Mouse (Mus musculus): ENCODE data around the gene Tnfrsf8. TPM values are rescaled to one million over a fixed set of nuclear protein-coding genes. Genes with fewer than 3 reads are reported as not detected.
"Not testable (repeated sequence)": the region's sequence is repeated elsewhere in the genome, so short reads cannot be mapped to it uniquely, and the experiment has no call there.

Gene Tnfrsf8
- polyA plus RNA-seq, 1 experiment from 2014 or later, result not detected

DNA sequence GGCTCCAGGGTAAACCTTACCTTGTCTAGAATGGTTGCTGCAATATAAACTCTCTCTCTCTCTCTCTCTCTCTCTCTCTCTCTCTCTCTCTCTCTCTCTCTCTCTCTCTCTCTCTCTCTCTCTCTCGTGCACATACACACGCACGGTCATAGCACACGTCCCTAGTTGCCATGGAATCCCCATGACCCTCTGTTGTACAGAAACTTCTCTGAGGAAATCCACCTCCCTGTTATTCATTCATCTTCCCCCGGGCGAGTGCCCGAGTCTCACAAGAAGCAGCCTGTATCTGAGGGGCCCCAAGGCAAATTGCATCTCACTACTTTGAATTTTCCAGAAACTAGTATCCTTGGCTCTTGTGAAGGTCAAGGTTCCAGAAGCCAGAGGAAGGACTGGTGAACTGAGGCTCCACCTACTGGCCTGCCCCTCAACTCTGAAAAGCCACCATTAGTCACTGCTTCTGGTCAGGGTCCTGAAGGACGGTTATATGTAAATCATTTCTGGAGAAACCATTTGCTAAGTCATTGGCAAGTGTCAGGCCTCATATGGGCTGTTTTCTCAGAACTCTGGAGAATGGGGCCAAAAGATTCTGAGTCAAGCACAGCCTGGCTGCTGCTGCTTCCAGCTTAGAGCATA lies 8.1 kb upstream of the Tnfrsf8 start:
- Histone ChIP-seq H3K9ac (no peak overlapping the region), H3K4me3 (no peak overlapping the region), H3K4me2 (no peak overlapping the region), H3K4me1 (replicated peaks) (no peaks in the 10 kb centered on the region), H3K27ac (replicated peaks) (no peak overlapping the region), H3K9me3 (no peaks in the 10 kb centered on the region), H3K27me3 (no peaks in the 10 kb centered on the region), H3K36me3 (no peaks in the 10 kb centered on the region)
- ATAC-seq (ENCODE audit: low read depth), result no peak
- 82% methylated on average over 7 of the region's 8 CpGs for WGBS

GRCm38 (mm10) chr4:145322211-145322610 lies 7.2 kb upstream of the Tnfrsf8 start:
- Histone ChIP-seq H3K36me3 (no peaks in the 10 kb centered on the region), H3K27ac (replicated peaks) (no peak overlapping the region), H3K4me2 (no peak overlapping the region), H3K9ac (no peak overlapping the region), H3K9me3 (no peaks in the 10 kb centered on the region), H3K4me3 (no peak overlapping the region), H3K27me3 (no peaks in the 10 kb centered on the region), H3K4me1 (replicated peaks) (no peaks in the 10 kb centered on the region)
- WGBS, result 92% methylated on average over 5 of the region's 5 CpGs
- ATAC-seq (ENCODE audit: low read depth), result no peak

- no peak overlapping the region for H3K9ac ChIP-seq
- H3K27ac ChIP-seq (replicated peaks), result no peak overlapping the region
- H3K4me1 ChIP-seq (replicated peaks), result no peaks in the 10 kb centered on the region
- no peak overlapping the region for H3K4me2 ChIP-seq
- no peak for ATAC-seq (ENCODE audit: low read depth)
- H3K9me3 ChIP-seq, result no peaks in the 10 kb centered on the region
- H3K27me3 ChIP-seq, result no peaks in the 10 kb centered on the region
- H3K4me3 ChIP-seq, result no peak overlapping the region
- 85% methylated on average over 4 of the region's 4 CpGs for WGBS
- no peaks in the 10 kb centered on the region for H3K36me3 ChIP-seq
These were observed 5.7 kb upstream of the Tnfrsf8 start for GRCm38 (mm10) chr4:145320624-145321023.

DNA sequence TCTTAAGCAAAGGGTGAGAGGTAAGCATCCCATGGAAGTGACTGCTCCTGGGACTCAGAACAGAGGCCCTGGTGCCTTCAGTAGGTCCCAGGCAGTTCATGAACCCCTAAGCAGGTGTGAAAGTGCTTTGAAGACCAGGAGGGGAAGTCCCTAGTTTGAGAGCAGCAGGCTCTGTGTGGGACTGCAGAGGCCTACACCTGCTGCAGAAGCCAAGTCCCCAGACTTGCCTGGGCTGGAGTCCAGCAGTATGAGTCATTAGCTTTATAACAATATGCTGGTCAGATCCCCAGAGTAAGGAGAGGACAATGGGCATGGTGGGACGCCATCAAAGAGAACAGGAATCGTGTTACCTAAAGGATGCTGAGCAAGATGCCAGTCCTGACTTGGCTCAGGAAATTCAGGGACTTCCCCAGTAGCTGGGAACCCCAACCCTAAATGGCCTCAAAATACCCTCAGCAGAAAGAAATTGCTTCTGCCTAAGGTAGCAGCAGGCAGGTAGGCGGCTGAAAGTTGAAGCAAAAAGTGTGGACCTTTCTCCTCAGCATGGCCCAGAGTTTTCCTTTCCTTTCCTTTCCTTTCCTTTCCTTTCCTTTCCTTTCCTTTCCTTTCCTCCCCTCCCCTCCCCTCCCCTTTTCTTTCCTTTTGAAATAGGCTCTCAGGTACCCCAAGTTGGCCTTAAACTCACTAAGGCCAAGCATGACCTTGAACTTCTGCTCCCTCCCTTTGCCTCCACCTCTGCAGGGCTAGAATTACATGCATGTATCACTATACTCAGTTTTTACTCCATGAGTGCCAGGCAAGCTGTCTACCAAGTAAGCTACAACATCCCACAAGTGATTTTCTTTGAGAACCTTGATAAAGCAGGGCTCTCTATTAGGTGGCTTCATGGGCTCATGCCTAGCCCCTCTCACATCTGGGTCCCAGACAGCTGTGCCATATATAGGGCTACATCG lies 4.6 kb upstream of the Tnfrsf8 start:
- Histone ChIP-seq H3K4me3 (no peak overlapping the region), H3K4me1 (replicated peaks) (no peaks in the 10 kb centered on the region), H3K9me3 (no peaks in the 10 kb centered on the region), H3K36me3 (no peaks in the 10 kb centered on the region), H3K4me2 (no peak overlapping the region), H3K27ac (replicated peaks) (no peak overlapping the region), H3K9ac (no peak overlapping the region), H3K27me3 (peaks cover 9% of the 10 kb centered on the region)
- ATAC-seq (ENCODE audit: low read depth), result no peak
- WGBS, result 82% methylated on average over 4 of the region's 4 CpGs

DNA sequence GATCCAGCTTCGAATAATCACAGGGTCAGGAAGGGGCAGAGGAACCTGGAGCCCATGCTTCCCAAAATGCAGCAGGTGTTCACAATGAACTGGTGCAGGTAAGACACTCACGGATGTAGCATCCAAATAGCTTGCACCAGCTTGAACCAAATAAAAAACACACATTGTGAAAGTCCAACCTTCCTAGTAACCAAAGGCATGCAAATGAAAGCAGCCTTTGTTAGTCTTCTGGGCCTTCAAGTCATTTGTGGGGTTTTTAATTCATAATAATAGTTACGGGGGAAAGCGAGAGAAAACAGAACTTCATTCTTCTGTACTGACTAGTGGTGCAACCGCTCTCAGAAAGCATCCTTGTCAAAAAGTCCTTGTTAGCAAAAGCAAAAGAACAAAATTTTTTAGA lies 1.7 kb upstream of the Tnfrsf8 start:
- 73% methylated on average over 5 of the region's 5 CpGs for WGBS
- no peaks in the 10 kb centered on the region for H3K4me1 ChIP-seq (replicated peaks)
- no peak for ATAC-seq (ENCODE audit: low read depth)

GRCm38 (mm10) chr4:145313966-145314365 lies 998 bp downstream of the Tnfrsf8 start:
- Histone ChIP-seq H3K4me2 (no peak overlapping the region), H3K4me1 (replicated peaks) (no peaks in the 10 kb centered on the region), H3K27me3 (peaks cover 16% of the 10 kb centered on the region), H3K36me3 (no peaks in the 10 kb centered on the region), H3K9ac (no peak overlapping the region), H3K4me3 (no peak overlapping the region), H3K27ac (replicated peaks) (no peak overlapping the region), H3K9me3 (no peaks in the 10 kb centered on the region)
- 85% methylated on average over 4 of the region's 4 CpGs for WGBS
- no peak for ATAC-seq (ENCODE audit: low read depth)

More for the DNA sequence above, 1.7 kb upstream of the Tnfrsf8 start:
- Histone ChIP-seq H3K4me3 (no peak overlapping the region), H3K36me3 (no peaks in the 10 kb centered on the region), H3K9ac (no peak overlapping the region), H3K4me2 (no peak overlapping the region), H3K27me3 (peaks cover 16% of the 10 kb centered on the region), H3K9me3 (no peaks in the 10 kb centered on the region), H3K27ac (replicated peaks) (no peak overlapping the region)

GRCm38 (mm10) chr4:145313256-145313655 lies 1.7 kb downstream of the Tnfrsf8 start:
- Histone ChIP-seq H3K27me3 (peaks cover 16% of the 10 kb centered on the region), H3K4me2 (no peak overlapping the region), H3K27ac (replicated peaks) (no peak overlapping the region), H3K36me3 (no peaks in the 10 kb centered on the region), H3K9ac (no peak overlapping the region), H3K9me3 (no peaks in the 10 kb centered on the region), H3K4me3 (no peak overlapping the region), H3K4me1 (replicated peaks) (no peaks in the 10 kb centered on the region)
- ATAC-seq (ENCODE audit: low read depth), result no peak
- WGBS, result 88% methylated on average over 3 of the region's 3 CpGs

- no peaks in the 10 kb centered on the region for H3K36me3 ChIP-seq
- peaks cover 16% of the 10 kb centered on the region for H3K27me3 ChIP-seq
- H3K27ac ChIP-seq (replicated peaks), result no peak overlapping the region
- no peak overlapping the region for H3K4me3 ChIP-seq
- H3K4me1 ChIP-seq (replicated peaks), result no peaks in the 10 kb centered on the region
- no peaks in the 10 kb centered on the region for H3K9me3 ChIP-seq
- H3K9ac ChIP-seq, result no peak overlapping the region
- 79% methylated on average over 7 of the region's 7 CpGs for WGBS
- ATAC-seq (ENCODE audit: low read depth), result no peak
- H3K4me2 ChIP-seq, result no peak overlapping the region
These were observed 2.4 kb downstream of the Tnfrsf8 start for GRCm38 (mm10) chr4:145312530-145312929.

GRCm38 (mm10) chr4:145310859-145311258 lies 4.1 kb downstream of the Tnfrsf8 start:
- Histone ChIP-seq H3K9ac (no peak overlapping the region), H3K27ac (replicated peaks) (no peak overlapping the region), H3K4me2 (no peak overlapping the region), H3K36me3 (no peaks in the 10 kb centered on the region), H3K4me1 (replicated peaks) (no peaks in the 10 kb centered on the region), H3K9me3 (no peaks in the 10 kb centered on the region), H3K4me3 (no peak overlapping the region), H3K27me3 (peaks cover 16% of the 10 kb centered on the region)
- ATAC-seq (ENCODE audit: low read depth), result no peak
- WGBS, result 83% methylated on average over 2 of the region's 2 CpGs

- Histone ChIP-seq H3K4me1 (replicated peaks) (no peaks in the 10 kb centered on the region), H3K9me3 (no peaks in the 10 kb centered on the region), H3K27me3 (no peaks in the 10 kb centered on the region), H3K9ac (no peak overlapping the region), H3K4me3 (no peak overlapping the region), H3K36me3 (no peaks in the 10 kb centered on the region), H3K4me2 (no peak overlapping the region), H3K27ac (replicated peaks) (no peak overlapping the region)
- 51% methylated on average over 4 of the region's 4 CpGs for WGBS
- ATAC-seq (ENCODE audit: low read depth), result no peak
These were observed 8.5 kb downstream of the Tnfrsf8 start for GRCm38 (mm10) chr4:145306422-145306821.

GRCm38 (mm10) chr4:145305661-145306362 lies 9.2 kb downstream of the Tnfrsf8 start:
- H3K9ac ChIP-seq; H3K4me3 ChIP-seq; H3K36me3 ChIP-seq; H3K27ac ChIP-seq (replicated peaks); H3K9me3 ChIP-seq; H3K4me2 ChIP-seq; H3K27me3 ChIP-seq; H3K4me1 ChIP-seq (replicated peaks); ATAC-seq (ENCODE audit: low read depth): not testable (repeated sequence)
- 39% methylated on average over 2 of the region's 2 CpGs for WGBS

GRCm38 (mm10) chr4:145304109-145304508 lies 10.9 kb downstream of the Tnfrsf8 start:
- no peak overlapping the region for H3K4me3 ChIP-seq
- H3K27ac ChIP-seq (replicated peaks), result no peak overlapping the region
- WGBS, result 64% methylated on average over 4 of the region's 4 CpGs
- no peak overlapping the region for H3K4me2 ChIP-seq
- H3K4me1 ChIP-seq (replicated peaks), result no peaks in the 10 kb centered on the region
- no peaks in the 10 kb centered on the region for H3K27me3 ChIP-seq
- 0 out of 2 replicates have a peak, but pooled peaks have one; percentile 52 for ATAC-seq (ENCODE audit: low read depth)
- H3K9ac ChIP-seq, result no peak overlapping the region
- H3K9me3 ChIP-seq, result no peaks in the 10 kb centered on the region
- H3K36me3 ChIP-seq, result no peaks in the 10 kb centered on the region
